Mouse (Mus musculus) limb, embryonic 11.5 days (tissue): ENCODE data around the gene Prss56. TPM values are rescaled to one million over a fixed set of nuclear protein-coding genes. Genes with fewer than 3 reads are reported as not detected.

Experiments used
- ATAC-seq: fragments of 200-750 bp; cut with Nextera tagmentation; 2 replicates; pipeline ENCODE4 v1.8.0; 2017; ENCODE audit warnings: low read depth; ENCODE audit not compliant: insufficient number of reproducible peaks, low FRiP score, low TSS enrichment
- DNase-seq: peaks from one replicate; pipeline ENCODE4 v3.0.0-alpha.2; 2015; ENCODE audit warnings: low spot score
- H3K27ac ChIP-seq: fragments of 300-500 bp; sonication (generic); replicated peaks from 2 replicates; pipeline ENCODE4 v1.5.1; 2014; ENCODE audit warnings: low read depth, mild to moderate bottlenecking, low read length
- H3K27me3 ChIP-seq: fragments of 300-500 bp; sonication (generic); 2 replicates; pipeline ENCODE4 v1.6.1; 2014; ENCODE audit warnings: mild to moderate bottlenecking, low read length, mixed read lengths; ENCODE audit not compliant: control insufficient read depth, insufficient read depth
- H3K36me3 ChIP-seq: fragments of 300-500 bp; sonication (generic); 2 replicates; pipeline ENCODE4 v1.6.1; 2014; ENCODE audit warnings: mild to moderate bottlenecking, low read length, moderate library complexity, mixed read lengths; ENCODE audit not compliant: control insufficient read depth, insufficient read depth
- H3K4me1 ChIP-seq: fragments of 300-500 bp; sonication (generic); 2 replicates; pipeline ENCODE4 v1.6.1; 2014; ENCODE audit warnings: low read length, mixed read lengths; ENCODE audit not compliant: control insufficient read depth, insufficient read depth
- H3K4me2 ChIP-seq: fragments of 300-500 bp; sonication (generic); 2 replicates; pipeline ENCODE4 v1.6.1; 2014; ENCODE audit warnings: low read depth, mild to moderate bottlenecking, moderate library complexity; ENCODE audit not compliant: severe bottlenecking
- H3K4me3 ChIP-seq: fragments of 300-500 bp; sonication (generic); 2 replicates; pipeline ENCODE4 v1.5.1; 2014; ENCODE audit warnings: low read depth, low read length
- H3K9ac ChIP-seq: fragments of 300-500 bp; sonication (generic); 2 replicates; pipeline ENCODE4 v1.6.1; 2014; ENCODE audit warnings: mild to moderate bottlenecking, low read length
- H3K9me3 ChIP-seq: fragments of 300-500 bp; sonication (generic); 2 replicates; pipeline ENCODE4 v1.6.1; 2016; ENCODE audit warnings: low read length; ENCODE audit not compliant: control insufficient read depth
- WGBS: fragments of 180-500 bp; shearing (Covaris S2); extraction: QIAGEN DNeasy Blood & Tissue Kit; methylation state at CpG from one replicate; pipeline ENCODE4 v1.1.7; 2014; 5-methylcytosine and 5-hydroxymethylcytosine counted together
- polyA plus RNA-seq: library from polyadenylated mRNA; unstranded; fragments of >200 nt; fragmentation: Nextera tagmentation; extraction: Ambion mirVana; gene quantifications from 2 replicates; pipeline ENCODE4 v1.2.1, GENCODE M21; 2014

The Prss56 gene
- polyA plus RNA-seq, 1 experiment from 2014 or later = not detected

GRCm38 (mm10) chr1:87187037-87187355 lies 3.9 kb downstream of the Prss56 start:
- Histone ChIP-seq H3K4me3 (peak overlapping the region; percentile 31), H3K27me3 (peaks cover 44% of the 10 kb centered on the region), H3K9ac (peak overlapping the region; percentile 12), H3K4me2 (peak overlapping the region; percentile 79), H3K4me1 (peaks cover 2% of the 10 kb centered on the region; the same call in 1 of the 2 replicates), H3K9me3 (no peaks in the 10 kb centered on the region), H3K27ac (no peak overlapping the region), H3K36me3 (no peaks in the 10 kb centered on the region)
- WGBS = under 1% methylated on average over 15 of the region's 15 CpGs
- ATAC-seq = 0 out of 2 replicates have a peak, but pooled peaks have one; percentile 20
- peak; percentile 93 for DNase-seq

GRCm38 (mm10) chr1:87190429-87190828 lies 7.3 kb downstream of the Prss56 start, which contains the start of gene Chrnd:
TSS of gene Chrnd (plus strand) at chr1:87190607.
- 28% methylated on average over 4 of the region's 4 CpGs for WGBS
- Histone ChIP-seq H3K4me1 (0 out of 2 replicates have a peak, but pooled peaks cover 2% of the 10 kb centered on the region), H3K27me3 (peaks cover 12% of the 10 kb centered on the region), H3K9me3 (no peaks in the 10 kb centered on the region), H3K4me2 (no peak within 1 kb of the TSS), H3K9ac (no peak within 1 kb of the TSS; the same call in 1 of the 2 replicates), H3K36me3 (no peaks in the 10 kb centered on the region), H3K4me3 (no peak within 1 kb of the TSS), H3K27ac (no peak within 1 kb of the TSS)
- DNase-seq = no peak
- peak; percentile 15; the same call in 1 of the 2 replicates for ATAC-seq

GRCm38 (mm10) chr1:87197296-87197695 lies 14.2 kb downstream of the Prss56 start:
- no peak overlapping the region for H3K4me2 ChIP-seq
- WGBS = 77% methylated on average over 9 of the region's 9 CpGs
- H3K27ac ChIP-seq = no peak overlapping the region
- DNase-seq (no peak), ATAC-seq (no peak)
- H3K9me3 ChIP-seq = no peaks in the 10 kb centered on the region
- no peaks in the 10 kb centered on the region for H3K36me3 ChIP-seq
- no peak overlapping the region for H3K9ac ChIP-seq
- H3K4me1 ChIP-seq = no peaks in the 10 kb centered on the region
- no peaks in the 10 kb centered on the region for H3K27me3 ChIP-seq
- no peak overlapping the region for H3K4me3 ChIP-seq

GRCm38 (mm10) chr1:87198119-87199065 lies 15.3 kb downstream of the Prss56 start:
- H3K4me2 ChIP-seq = no peak overlapping the region
- H3K9ac ChIP-seq = no peak overlapping the region
- no peak overlapping the region for H3K4me3 ChIP-seq
- H3K36me3 ChIP-seq = no peaks in the 10 kb centered on the region
- no peaks in the 10 kb centered on the region for H3K4me1 ChIP-seq
- DNase-seq = no peak
- H3K9me3 ChIP-seq = no peaks in the 10 kb centered on the region
- ATAC-seq = no peak
- no peaks in the 10 kb centered on the region for H3K27me3 ChIP-seq
- WGBS = 83% methylated on average over 12 of the region's 12 CpGs
- no peak overlapping the region for H3K27ac ChIP-seq

- 57% methylated on average over 2 of the region's 2 CpGs for WGBS
- no peak for ATAC-seq
- H3K9ac ChIP-seq = no peak overlapping the region
Observed at GRCm38 (mm10) chr1:87200811-87201210, 17.7 kb downstream of the Prss56 start.

GRCm38 (mm10) chr1:87201848-87202247 lies 18.7 kb downstream of the Prss56 start:
- no peaks in the 10 kb centered on the region for H3K9me3 ChIP-seq
- 48% methylated on average over 1 of the region's 1 CpGs for WGBS
- no peak overlapping the region for H3K4me3 ChIP-seq
- no peaks in the 10 kb centered on the region for H3K36me3 ChIP-seq
- H3K4me1 ChIP-seq = 0 out of 2 replicates have a peak, but pooled peaks cover 4% of the 10 kb centered on the region
- no peak overlapping the region for H3K9ac ChIP-seq
- H3K27ac ChIP-seq = no peak overlapping the region
- DNase-seq = no peak
- no peak overlapping the region for H3K4me2 ChIP-seq
- ATAC-seq = no peak
- peaks cover 3% of the 10 kb centered on the region; the same call in 1 of the 2 replicates for H3K27me3 ChIP-seq

More at GRCm38 (mm10) chr1:87200811-87201210, 17.7 kb downstream of the Prss56 start:
- Histone ChIP-seq H3K27me3 (no peaks in the 10 kb centered on the region), H3K4me2 (no peak overlapping the region), H3K4me3 (no peak overlapping the region), H3K4me1 (0 out of 2 replicates have a peak, but pooled peaks cover 1% of the 10 kb centered on the region), H3K27ac (no peak overlapping the region), H3K36me3 (no peaks in the 10 kb centered on the region), H3K9me3 (no peaks in the 10 kb centered on the region)
- DNase-seq = no peak

GRCm38 (mm10) chr1:87203779-87204178 lies 20.7 kb downstream of the Prss56 start:
- DNase-seq (no peak), ATAC-seq (no peak)
- H3K4me3 ChIP-seq = no peak overlapping the region
- H3K9me3 ChIP-seq = no peaks in the 10 kb centered on the region
- 84% methylated on average over 5 of the region's 5 CpGs for WGBS
- H3K27me3 ChIP-seq = peaks cover 3% of the 10 kb centered on the region; the same call in 1 of the 2 replicates
- H3K4me1 ChIP-seq = 0 out of 2 replicates have a peak, but pooled peaks cover 4% of the 10 kb centered on the region
- no peak overlapping the region for H3K4me2 ChIP-seq
- no peak overlapping the region for H3K9ac ChIP-seq
- no peak overlapping the region for H3K27ac ChIP-seq
- H3K36me3 ChIP-seq = no peaks in the 10 kb centered on the region

GRCm38 (mm10) chr1:87204465-87204864 lies 21.4 kb downstream of the Prss56 start, which contains the start of gene Chrng:
TSS of gene Chrng (plus strand) at chr1:87204657.
- no peaks in the 10 kb centered on the region for H3K9me3 ChIP-seq
- 85% methylated on average over 7 of the region's 7 CpGs for WGBS
- H3K4me1 ChIP-seq = 0 out of 2 replicates have a peak, but pooled peaks cover 4% of the 10 kb centered on the region
- no peak within 1 kb of the TSS for H3K9ac ChIP-seq
- H3K36me3 ChIP-seq = no peaks in the 10 kb centered on the region
- no peak within 1 kb of the TSS for H3K4me2 ChIP-seq
- DNase-seq (no peak), ATAC-seq (no peak)
- peaks cover 3% of the 10 kb centered on the region; the same call in 1 of the 2 replicates for H3K27me3 ChIP-seq
- no peak within 1 kb of the TSS for H3K27ac ChIP-seq
- H3K4me3 ChIP-seq = no peak within 1 kb of the TSS
